Mouse (Mus musculus): ENCODE data around the gene Chd6. TPM values are rescaled to one million over a fixed set of nuclear protein-coding genes. Genes with fewer than 3 reads are reported as not detected.

Gene Chd6
- polyA plus RNA-seq, 1 experiment from 2014 or later: 31.2 TPM

DNA sequence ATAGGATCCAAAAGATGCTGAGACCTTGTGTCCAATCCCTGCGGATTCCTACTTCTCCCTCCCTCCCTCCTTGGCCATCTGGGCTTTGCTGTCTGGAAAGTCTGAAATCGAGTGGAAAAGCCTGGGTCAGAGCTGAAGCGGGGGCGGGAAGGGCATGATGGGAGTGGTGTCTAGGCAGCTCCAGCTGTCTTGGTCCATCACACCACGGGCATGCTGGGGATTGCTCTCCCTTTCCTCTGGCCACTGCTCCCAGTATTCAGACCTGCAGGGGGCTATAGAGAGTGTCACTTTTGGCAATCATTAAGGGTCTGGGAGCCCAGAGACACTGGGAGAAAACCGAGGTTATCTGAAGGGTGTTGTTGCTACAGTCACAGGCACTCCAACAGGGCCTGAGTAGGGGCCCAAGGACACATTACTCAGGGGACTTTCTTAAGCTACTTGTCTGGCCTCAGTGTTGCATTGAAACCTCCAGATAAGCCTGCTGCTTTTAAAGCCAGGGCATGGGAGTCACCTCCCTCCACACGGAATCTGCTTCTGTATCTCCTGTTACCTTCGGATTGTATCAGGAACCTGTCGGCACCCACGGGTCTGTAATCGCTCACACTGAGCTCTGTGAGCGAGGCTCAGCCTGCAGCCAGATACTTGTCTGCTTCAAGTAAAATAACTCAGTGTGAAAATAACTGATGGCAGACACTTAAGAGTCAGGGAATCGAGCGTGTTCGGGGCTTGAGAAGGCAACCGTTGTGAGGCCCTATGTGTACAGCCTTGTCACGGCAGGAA lies 167.8 kb downstream of the Chd6 start:
- H3K4me2 ChIP-seq: no peak overlapping the region
- no peak overlapping the region for H3K9ac ChIP-seq
- H3K9me3 ChIP-seq (replicated peaks): no peaks in the 10 kb centered on the region
- H3K4me1 ChIP-seq: peaks cover 20% of the 10 kb centered on the region
- H3K36me3 ChIP-seq: peaks cover 4% of the 10 kb centered on the region; the same call in 1 of the 2 replicates
- H3K27me3 ChIP-seq: no peaks in the 10 kb centered on the region
- 59% methylated on average over 17 of the region's 17 CpGs for whole genome bisulfite sequencing
- no peak for ATAC-seq (replicated peaks; ENCODE audit: low FRiP score)
- no peak overlapping the region for H3K4me3 ChIP-seq (replicated peaks)
- H3K27ac ChIP-seq: no peak overlapping the region

DNA sequence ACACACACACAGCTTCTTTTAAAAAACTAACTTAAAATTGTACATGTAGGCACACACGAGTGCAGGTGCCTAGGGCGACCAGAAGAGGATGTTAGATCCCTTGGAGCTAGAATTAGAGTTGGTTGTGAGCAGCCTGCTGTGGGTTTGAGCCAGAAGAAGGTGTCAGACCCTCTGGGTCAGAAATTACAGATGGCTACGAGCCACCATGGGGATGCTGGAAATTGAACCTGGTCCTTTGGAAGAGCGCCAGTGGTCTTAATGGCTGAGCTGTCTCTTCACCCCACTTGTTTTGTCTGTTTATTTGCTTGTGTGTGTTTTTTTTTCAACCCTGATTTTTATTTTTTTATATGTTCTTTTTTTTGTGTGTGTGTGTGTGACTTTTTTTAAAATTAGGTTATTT lies 174.4 kb downstream of the Chd6 start:
- H3K27ac ChIP-seq: no peak overlapping the region
- no peaks in the 10 kb centered on the region for H3K36me3 ChIP-seq
- no peak for ATAC-seq (replicated peaks; ENCODE audit: low FRiP score)
- no peaks in the 10 kb centered on the region for H3K9me3 ChIP-seq (replicated peaks)
- WGBS: 79% methylated on average over 4 of the region's 4 CpGs
- no peak overlapping the region for H3K4me3 ChIP-seq (replicated peaks)
- H3K4me2 ChIP-seq: no peak overlapping the region
- H3K4me1 ChIP-seq: no peaks in the 10 kb centered on the region
- no peaks in the 10 kb centered on the region for H3K27me3 ChIP-seq
- no peak overlapping the region for H3K9ac ChIP-seq

DNA sequence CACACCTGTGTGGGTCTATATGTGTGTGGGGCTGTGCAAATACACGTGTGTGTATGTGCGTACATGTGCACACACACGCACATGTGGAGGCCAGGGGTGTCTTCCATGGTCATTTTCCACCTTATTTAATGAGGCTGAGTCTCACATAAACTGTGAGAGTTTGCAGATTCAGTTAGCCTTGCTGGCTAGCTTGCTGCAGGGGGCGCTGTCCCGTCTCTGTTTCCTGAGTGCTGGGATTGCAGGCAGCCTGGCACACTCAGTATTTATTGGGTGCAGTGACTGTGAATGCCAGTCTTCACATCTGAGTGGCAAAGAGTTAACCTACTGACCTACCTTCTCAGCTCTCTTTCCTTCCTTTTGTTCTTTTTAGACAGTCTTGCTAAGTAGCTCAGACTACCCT lies 175.0 kb downstream of the Chd6 start:
- H3K4me2 ChIP-seq: no peak overlapping the region
- ATAC-seq (replicated peaks; ENCODE audit: low FRiP score): no peak
- H3K4me1 ChIP-seq: no peaks in the 10 kb centered on the region
- H3K27me3 ChIP-seq: no peaks in the 10 kb centered on the region
- no peaks in the 10 kb centered on the region for H3K36me3 ChIP-seq
- H3K9me3 ChIP-seq (replicated peaks): no peaks in the 10 kb centered on the region
- no peak overlapping the region for H3K9ac ChIP-seq
- WGBS: 64% methylated on average over 5 of the region's 5 CpGs
- no peak overlapping the region for H3K4me3 ChIP-seq (replicated peaks)
- no peak overlapping the region for H3K27ac ChIP-seq

DNA sequence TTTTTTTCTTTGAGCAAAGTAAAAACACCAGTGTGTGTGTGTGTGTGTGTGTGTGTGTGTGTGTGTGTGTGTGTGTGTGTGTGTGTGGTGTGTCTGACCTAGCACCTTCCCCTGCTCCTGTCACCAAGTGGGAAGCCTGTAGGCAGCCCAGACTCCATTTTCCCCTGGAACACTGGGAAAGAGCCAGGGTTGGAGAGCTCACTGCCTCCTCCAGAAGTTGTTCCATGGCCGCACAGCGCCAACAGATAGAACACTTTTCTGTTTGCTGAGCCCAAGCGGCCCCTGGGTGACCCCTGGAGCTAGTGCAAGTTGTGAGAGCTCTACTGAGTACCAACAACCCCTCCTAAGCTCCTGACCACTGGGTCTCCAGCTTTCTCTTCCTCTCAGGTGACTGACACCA lies 175.9 kb downstream of the Chd6 start:
- Histone ChIP-seq H3K27me3 (no peaks in the 10 kb centered on the region), H3K4me1 (no peaks in the 10 kb centered on the region), H3K4me3 (replicated peaks) (no peak overlapping the region), H3K4me2 (no peak overlapping the region), H3K27ac (no peak overlapping the region), H3K36me3 (no peaks in the 10 kb centered on the region), H3K9ac (no peak overlapping the region), H3K9me3 (replicated peaks) (no peaks in the 10 kb centered on the region)
- ATAC-seq (replicated peaks; ENCODE audit: low FRiP score): no peak
- 76% methylated on average over 3 of the region's 3 CpGs for WGBS

DNA sequence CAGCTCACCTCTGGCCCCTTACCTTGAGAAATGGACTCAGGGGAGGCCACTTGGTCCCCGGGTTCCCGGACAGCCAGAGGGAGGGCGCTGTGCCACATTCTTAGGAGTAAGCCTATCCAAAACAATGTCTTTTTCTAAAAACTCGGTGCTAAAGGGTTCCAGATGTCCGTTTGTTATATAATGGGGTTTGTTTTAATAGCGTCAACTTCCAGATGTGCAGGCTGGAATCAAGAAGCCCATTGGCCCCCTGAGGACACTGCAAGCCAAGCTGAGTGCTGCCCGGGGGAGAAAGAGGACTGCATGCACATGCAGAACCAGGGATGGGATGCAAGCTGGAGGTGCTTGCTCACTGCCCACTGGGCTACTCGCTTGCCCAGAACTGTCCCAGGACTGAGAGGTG lies 176.6 kb downstream of the Chd6 start:
- Histone ChIP-seq H3K4me2 (no peak overlapping the region), H3K27me3 (no peaks in the 10 kb centered on the region), H3K36me3 (no peaks in the 10 kb centered on the region), H3K9ac (no peak overlapping the region), H3K4me3 (replicated peaks) (no peak overlapping the region), H3K9me3 (replicated peaks) (no peaks in the 10 kb centered on the region), H3K27ac (no peak overlapping the region), H3K4me1 (no peaks in the 10 kb centered on the region)
- 65% methylated on average over 8 of the region's 8 CpGs for WGBS
- ATAC-seq (replicated peaks; ENCODE audit: low FRiP score): no peak

DNA sequence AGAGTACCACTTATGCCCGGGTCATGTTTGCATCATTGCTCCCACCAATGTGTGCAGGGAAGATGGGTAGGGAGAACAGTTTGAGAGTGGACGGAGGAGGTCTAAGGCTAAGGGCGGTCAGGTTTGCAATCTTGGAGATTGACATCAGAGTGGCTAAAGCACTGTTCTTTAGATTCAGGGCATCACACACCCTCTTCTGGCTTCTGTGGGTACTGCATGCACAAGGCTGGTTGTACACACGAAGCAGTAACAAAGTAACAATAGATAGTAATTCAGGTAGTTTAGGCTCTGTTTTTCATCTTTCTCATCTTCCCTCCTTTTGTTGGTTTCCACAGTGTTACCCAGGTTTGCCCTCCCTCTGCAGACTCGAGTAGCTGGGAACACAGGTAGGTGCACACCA lies 177.5 kb downstream of the Chd6 start:
- ATAC-seq (replicated peaks; ENCODE audit: low FRiP score): no peak
- Histone ChIP-seq H3K36me3 (no peaks in the 10 kb centered on the region), H3K27me3 (no peaks in the 10 kb centered on the region), H3K9me3 (replicated peaks) (no peaks in the 10 kb centered on the region), H3K4me1 (no peaks in the 10 kb centered on the region), H3K9ac (no peak overlapping the region), H3K4me3 (replicated peaks) (no peak overlapping the region), H3K4me2 (no peak overlapping the region), H3K27ac (no peak overlapping the region)
- 92% methylated on average over 5 of the region's 5 CpGs for WGBS

DNA sequence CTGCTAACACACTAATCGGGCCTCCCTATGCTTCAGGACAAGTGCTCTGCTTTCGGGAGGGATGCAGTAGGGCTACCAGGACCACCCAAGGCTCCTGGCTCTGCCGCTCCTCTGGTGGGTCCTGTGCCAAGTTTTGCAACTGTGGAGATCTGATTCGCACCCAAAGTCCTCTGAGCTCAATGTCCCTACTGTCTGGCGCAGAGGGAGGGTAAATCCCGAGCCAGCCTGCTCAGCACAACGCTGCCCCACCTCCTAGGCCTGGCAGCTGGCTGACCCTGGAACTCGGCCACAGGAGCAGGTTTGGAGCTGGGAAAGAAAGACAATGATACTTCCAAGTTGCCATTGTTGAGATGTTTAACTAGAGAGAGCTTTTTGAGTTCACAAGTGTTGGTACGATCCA lies 183.7 kb downstream of the Chd6 start:
- Histone ChIP-seq H3K9me3 (replicated peaks) (no peaks in the 10 kb centered on the region), H3K27me3 (no peaks in the 10 kb centered on the region), H3K4me1 (0 out of 2 replicates have a peak, but pooled peaks cover 4% of the 10 kb centered on the region), H3K9ac (no peak overlapping the region), H3K27ac (no peak overlapping the region), H3K4me2 (no peak overlapping the region), H3K36me3 (no peaks in the 10 kb centered on the region), H3K4me3 (replicated peaks) (no peak overlapping the region)
- 85% methylated on average over 9 of the region's 9 CpGs for WGBS
- ATAC-seq (replicated peaks; ENCODE audit: low FRiP score): no peak

DNA sequence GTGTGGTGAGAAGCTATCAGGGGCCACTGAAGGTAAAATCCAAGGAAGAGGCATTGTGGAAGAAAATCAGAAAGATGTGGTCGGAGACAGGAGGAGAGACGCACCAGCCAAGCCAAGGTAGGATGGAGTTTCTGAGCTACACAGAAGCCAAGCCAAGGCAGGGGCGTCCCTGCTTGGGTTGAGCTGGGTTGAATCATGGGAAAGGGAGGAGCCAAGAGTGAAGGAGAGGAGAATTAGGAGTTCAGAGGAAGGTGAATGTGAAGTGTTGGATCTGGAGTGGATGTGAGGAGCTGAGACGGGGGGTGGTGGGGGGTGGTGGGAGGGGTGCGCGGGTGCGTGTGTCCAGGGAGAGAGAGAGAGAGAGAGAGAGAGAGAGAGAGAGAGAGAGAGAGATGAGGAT lies 187.6 kb downstream of the Chd6 start:
- 68% methylated on average over 6 of the region's 7 CpGs for WGBS
- H3K4me2 ChIP-seq: no peak overlapping the region
- no peak for ATAC-seq (replicated peaks; ENCODE audit: low FRiP score)

DNA sequence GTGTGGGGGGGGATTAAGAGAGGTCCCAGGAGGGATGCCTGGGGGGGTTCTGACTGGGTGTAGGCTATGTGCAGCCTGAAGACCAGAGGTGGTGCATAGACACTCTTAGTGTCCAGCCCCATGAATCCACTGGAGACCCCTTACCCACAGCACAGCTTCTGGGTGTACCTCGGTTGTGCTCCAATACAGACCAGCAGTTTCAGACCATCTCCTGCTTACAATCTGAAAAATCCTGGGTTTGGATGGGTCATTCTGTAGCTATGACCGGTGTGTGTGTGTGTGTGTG lies 190.0 kb downstream of the Chd6 start:
- no peak for ATAC-seq (replicated peaks; ENCODE audit: low FRiP score)
- 89% methylated on average over 2 of the region's 2 CpGs for WGBS
- H3K9me3 ChIP-seq (replicated peaks): no peaks in the 10 kb centered on the region

More for the DNA sequence above, 187.6 kb downstream of the Chd6 start:
- Histone ChIP-seq H3K4me3 (replicated peaks) (no peak overlapping the region), H3K9ac (no peak overlapping the region), H3K9me3 (replicated peaks) (no peaks in the 10 kb centered on the region), H3K27ac (no peak overlapping the region), H3K4me1 (0 out of 2 replicates have a peak, but pooled peaks cover 4% of the 10 kb centered on the region), H3K36me3 (no peaks in the 10 kb centered on the region), H3K27me3 (no peaks in the 10 kb centered on the region; the same call in 1 of the 2 replicates)

DNA sequence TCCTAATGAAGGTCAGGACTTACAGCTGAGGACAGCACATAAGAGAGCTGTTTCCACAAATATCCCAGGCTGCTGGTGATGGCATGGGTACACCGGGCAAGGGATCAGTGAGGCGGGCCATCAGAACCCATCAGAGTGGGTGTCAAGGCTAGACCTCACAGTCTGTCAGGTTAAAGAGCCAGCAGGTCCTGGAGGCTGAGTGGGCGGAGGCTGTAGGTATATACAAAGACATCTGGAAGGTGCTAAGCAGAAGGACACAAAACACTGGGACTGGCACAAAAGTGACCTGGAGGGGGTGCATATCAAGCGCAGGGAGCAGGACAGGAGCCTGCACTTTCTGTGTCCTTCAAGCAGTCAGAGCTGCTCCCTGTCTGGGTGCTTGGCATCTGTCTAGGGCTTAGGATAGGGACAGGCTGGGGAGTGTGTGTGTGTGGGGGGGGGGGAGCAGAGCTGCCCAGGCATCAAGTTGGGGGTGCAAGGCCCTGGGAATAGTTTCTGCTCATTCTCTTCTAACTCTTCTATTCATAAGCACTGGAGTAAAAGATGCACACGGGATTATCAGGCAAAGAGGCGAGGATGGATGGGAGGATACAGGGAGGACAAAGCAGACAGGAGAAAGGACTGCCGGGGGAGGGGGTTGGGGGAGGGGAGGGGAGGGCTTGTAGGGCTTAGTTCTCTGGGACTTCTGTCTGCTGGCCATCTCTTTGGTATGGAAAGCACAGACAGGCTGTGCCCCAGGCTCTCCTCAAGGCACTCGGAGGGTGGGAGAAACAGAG lies 190.5 kb downstream of the Chd6 start:
- no peak overlapping the region for H3K4me3 ChIP-seq (replicated peaks)
- H3K4me2 ChIP-seq: no peak overlapping the region
- no peak for ATAC-seq (replicated peaks; ENCODE audit: low FRiP score)
- no peak overlapping the region for H3K27ac ChIP-seq
- H3K4me1 ChIP-seq: peaks cover 11% of the 10 kb centered on the region; the same call in 1 of the 2 replicates
- H3K9me3 ChIP-seq (replicated peaks): no peaks in the 10 kb centered on the region
- peaks cover 14% of the 10 kb centered on the region for H3K27me3 ChIP-seq
- no peaks in the 10 kb centered on the region for H3K36me3 ChIP-seq
- H3K9ac ChIP-seq: no peak overlapping the region
- WGBS: 73% methylated on average over 8 of the region's 8 CpGs

More for the DNA sequence above, 190.0 kb downstream of the Chd6 start:
- no peak overlapping the region for H3K4me2 ChIP-seq
- H3K9ac ChIP-seq: no peak overlapping the region
- H3K27ac ChIP-seq: no peak overlapping the region
- H3K36me3 ChIP-seq: no peaks in the 10 kb centered on the region
- no peak overlapping the region for H3K4me3 ChIP-seq (replicated peaks)
- peaks cover 11% of the 10 kb centered on the region; the same call in 1 of the 2 replicates for H3K27me3 ChIP-seq
- peaks cover 11% of the 10 kb centered on the region; the same call in 1 of the 2 replicates for H3K4me1 ChIP-seq

DNA sequence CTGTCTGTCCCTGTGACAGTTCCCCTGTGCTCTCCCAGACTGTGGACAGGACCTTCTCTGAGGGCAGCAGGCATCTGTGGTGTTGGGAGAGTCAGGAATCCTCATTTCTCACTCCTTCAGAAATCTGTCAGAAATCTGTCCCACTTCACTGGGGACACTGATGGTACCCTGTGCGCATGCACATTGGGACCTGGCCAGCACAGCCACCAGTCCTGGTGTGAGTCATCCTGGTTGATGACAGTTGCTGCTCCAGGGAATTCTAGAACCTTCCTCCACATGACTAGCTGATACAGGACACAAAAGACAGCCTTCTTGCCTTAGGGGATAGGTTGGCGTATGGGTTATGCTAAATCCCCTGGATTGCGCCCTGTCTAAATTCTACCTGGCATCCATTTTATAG lies 191.6 kb downstream of the Chd6 start:
- Histone ChIP-seq H3K4me1 (peaks cover 13% of the 10 kb centered on the region), H3K27me3 (peaks cover 24% of the 10 kb centered on the region), H3K9me3 (replicated peaks) (no peaks in the 10 kb centered on the region), H3K4me2 (no peak overlapping the region), H3K36me3 (no peaks in the 10 kb centered on the region), H3K4me3 (replicated peaks) (no peak overlapping the region), H3K27ac (no peak overlapping the region), H3K9ac (no peak overlapping the region)
- ATAC-seq (replicated peaks; ENCODE audit: low FRiP score): no peak
- WGBS: 92% methylated on average over 3 of the region's 3 CpGs

DNA sequence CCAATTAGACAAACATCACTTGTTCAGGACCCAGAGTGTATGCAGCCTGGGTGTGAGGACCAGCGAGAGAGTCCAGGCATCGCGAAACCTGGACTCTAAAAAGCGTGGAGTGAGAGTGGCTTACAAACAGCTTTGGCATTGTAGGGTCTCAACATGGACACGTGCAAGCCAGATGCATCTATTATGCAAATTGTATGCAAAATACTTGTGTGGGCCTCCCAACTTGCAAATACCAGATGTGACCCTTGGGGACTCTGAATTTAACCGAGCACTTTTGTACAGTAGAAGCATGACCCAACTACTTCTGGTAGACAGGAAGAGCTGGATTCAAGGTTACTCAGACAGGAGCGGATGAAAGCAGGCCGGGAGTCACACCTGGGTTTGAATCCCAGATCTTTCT lies 192.2 kb downstream of the Chd6 start:
- Histone ChIP-seq H3K4me1 (peaks cover 19% of the 10 kb centered on the region), H3K27ac (no peak overlapping the region), H3K4me3 (replicated peaks) (no peak overlapping the region), H3K4me2 (no peak overlapping the region), H3K9me3 (replicated peaks) (no peaks in the 10 kb centered on the region), H3K27me3 (peaks cover 30% of the 10 kb centered on the region), H3K36me3 (no peaks in the 10 kb centered on the region), H3K9ac (no peak overlapping the region)
- 81% methylated on average over 8 of the region's 8 CpGs for WGBS
- no peak for ATAC-seq (replicated peaks; ENCODE audit: low FRiP score)
